Mouse (Mus musculus) kidney, postnatal 10 days (tissue): Measurements from ENCODE around the gene Phtf2.
"Not testable (repeated sequence)": the region's sequence is repeated elsewhere in the genome, so short reads cannot be mapped to it uniquely, and the experiment has no call there.

Source experiments
- DNase-seq: peaks from one replicate; pipeline ENCODE4 v3.0.0; 2021; ENCODE audit warnings: mixed read lengths

Phtf2 gene

GRCm38 (mm10) chr5:20864216-20864969 lies 17.5 kb downstream of the Phtf2 start:
- no peak for DNase-seq

GRCm38 (mm10) chr5:20861901-20862300 lies 20.0 kb downstream of the Phtf2 start:
- DNase-seq: no peak

GRCm38 (mm10) chr5:20860565-20860964 lies 21.4 kb downstream of the Phtf2 start:
- no peak for DNase-seq

- no peak for DNase-seq
Measured at GRCm38 (mm10) chr5:20858404-20858803, 23.5 kb downstream of the Phtf2 start.

GRCm38 (mm10) chr5:20855066-20855465 lies 26.9 kb downstream of the Phtf2 start:
- no peak for DNase-seq

- DNase-seq: no peak
Measured at GRCm38 (mm10) chr5:20847010-20847409, 34.9 kb downstream of the Phtf2 start.

GRCm38 (mm10) chr5:20843816-20844215 lies 38.1 kb downstream of the Phtf2 start:
- DNase-seq: no peak

- DNase-seq: no peak
Measured at GRCm38 (mm10) chr5:20843405-20843804, 38.5 kb downstream of the Phtf2 start.

GRCm38 (mm10) chr5:20837082-20837481 lies 44.8 kb downstream of the Phtf2 start:
- DNase-seq: no peak

GRCm38 (mm10) chr5:20834399-20834798 lies 47.5 kb downstream of the Phtf2 start:
- DNase-seq: no peak

- DNase-seq: no peak
Measured at GRCm38 (mm10) chr5:20831433-20831832, 50.5 kb downstream of the Phtf2 start.

GRCm38 (mm10) chr5:20830717-20831116 lies 51.2 kb downstream of the Phtf2 start:
- DNase-seq: no peak

GRCm38 (mm10) chr5:20821647-20822046 lies 60.3 kb downstream of the Phtf2 start:
- DNase-seq: no peak

GRCm38 (mm10) chr5:20821122-20821521 lies 60.8 kb downstream of the Phtf2 start:
- DNase-seq: no peak

GRCm38 (mm10) chr5:20815094-20815493 lies 66.8 kb downstream of the Phtf2 start:
- no peak for DNase-seq

GRCm38 (mm10) chr5:20810449-20810848 lies 71.5 kb downstream of the Phtf2 start:
- no peak for DNase-seq

GRCm38 (mm10) chr5:20795932-20796331 lies 86.0 kb downstream of the Phtf2 start:
- DNase-seq: no peak

- peak; percentile 12 for DNase-seq
Measured at GRCm38 (mm10) chr5:20791793-20792554, 90.0 kb downstream of the Phtf2 start.

GRCm38 (mm10) chr5:20786471-20786870 lies 95.5 kb downstream of the Phtf2 start:
- DNase-seq: not testable (repeated sequence)

GRCm38 (mm10) chr5:20781116-20781515 lies 100.8 kb downstream of the Phtf2 start:
- DNase-seq: no peak

- DNase-seq: no peak
Measured at GRCm38 (mm10) chr5:20779191-20779590, 102.7 kb downstream of the Phtf2 start.

- no peak for DNase-seq
Measured at GRCm38 (mm10) chr5:20778274-20778984, 103.5 kb downstream of the Phtf2 start.

- peak; percentile 31 for DNase-seq
Measured at GRCm38 (mm10) chr5:20773341-20773740, 108.6 kb downstream of the Phtf2 start.
